Mouse (Mus musculus): ENCODE data around the gene Rapgef4. TPM values are rescaled to one million over a fixed set of nuclear protein-coding genes. Genes with fewer than 3 reads are reported as not detected.

The Rapgef4 gene
- polyA plus RNA-seq, 1 experiment, result 9.2 TPM

- Histone ChIP-seq H3K27ac (ENCODE audit: control insufficient read depth, insufficient read depth, low read length) (no peak overlapping the region), H3K27me3 (ENCODE audit: control insufficient read depth, insufficient read depth, low read length) (no peaks in the 10 kb centered on the region), H3K36me3 (ENCODE audit: control insufficient read depth, insufficient read depth, low read length) (no peaks in the 10 kb centered on the region), H3K4me1 (replicated peaks; ENCODE audit: control insufficient read depth, insufficient read depth, low read length) (no peaks in the 10 kb centered on the region), H3K4me3 (ENCODE audit: control insufficient read depth, insufficient read depth, low read length) (no peak overlapping the region)
- no peak for DNase-seq
- TF ChIP-seq POLR2A (IDR thresholded peaks at IDR 0.05; ENCODE audit: control insufficient read depth, extremely low read depth, insufficient read depth, low read length, poor library complexity) (no peak), CTCF (IDR thresholded peaks at IDR 0.05; ENCODE audit: borderline replicate concordance, control insufficient read depth, extremely low read depth, insufficient read depth, low read length, poor library complexity) (no peak)
- over 99% methylated on average over 3 of the region's 3 CpGs for WGBS
Measured at GRCm38 (mm10) chr2:71992129-71992528, 11.1 kb downstream of the Rapgef4 start.

- H3K27me3 ChIP-seq (ENCODE audit: control insufficient read depth, insufficient read depth, low read length), result no peaks in the 10 kb centered on the region
- 95% methylated on average over 5 of the region's 5 CpGs for WGBS
- no peaks in the 10 kb centered on the region for H3K36me3 ChIP-seq (ENCODE audit: control insufficient read depth, insufficient read depth, low read length)
- H3K27ac ChIP-seq (ENCODE audit: control insufficient read depth, insufficient read depth, low read length), result no peak overlapping the region
- H3K4me1 ChIP-seq (replicated peaks; ENCODE audit: control insufficient read depth, insufficient read depth, low read length), result no peaks in the 10 kb centered on the region
- TF ChIP-seq CTCF (IDR thresholded peaks at IDR 0.05; ENCODE audit: borderline replicate concordance, control insufficient read depth, extremely low read depth, insufficient read depth, low read length, poor library complexity) (no peak), POLR2A (IDR thresholded peaks at IDR 0.05; ENCODE audit: control insufficient read depth, extremely low read depth, insufficient read depth, low read length, poor library complexity) (no peak)
- no peak for DNase-seq
- H3K4me3 ChIP-seq (ENCODE audit: control insufficient read depth, insufficient read depth, low read length), result no peak overlapping the region
Measured at GRCm38 (mm10) chr2:71993729-71994423, 12.8 kb downstream of the Rapgef4 start.

GRCm38 (mm10) chr2:71998531-71998930, 17.5 kb downstream of the Rapgef4 start:
- no peak for DNase-seq
- H3K4me3 ChIP-seq (ENCODE audit: control insufficient read depth, insufficient read depth, low read length), result no peak overlapping the region
- no peak overlapping the region for H3K27ac ChIP-seq (ENCODE audit: control insufficient read depth, insufficient read depth, low read length)
- no peaks in the 10 kb centered on the region for H3K27me3 ChIP-seq (ENCODE audit: control insufficient read depth, insufficient read depth, low read length)
- 96% methylated on average over 2 of the region's 2 CpGs for WGBS
- H3K4me1 ChIP-seq (replicated peaks; ENCODE audit: control insufficient read depth, insufficient read depth, low read length), result no peaks in the 10 kb centered on the region
- no peak for TF ChIP-seq POLR2A (IDR thresholded peaks at IDR 0.05; ENCODE audit: control insufficient read depth, extremely low read depth, insufficient read depth, low read length, poor library complexity)
- TF ChIP-seq CTCF (IDR thresholded peaks at IDR 0.05; ENCODE audit: borderline replicate concordance, control insufficient read depth, extremely low read depth, insufficient read depth, low read length, poor library complexity), result no peak
- no peaks in the 10 kb centered on the region for H3K36me3 ChIP-seq (ENCODE audit: control insufficient read depth, insufficient read depth, low read length)

GRCm38 (mm10) chr2:72000102-72000501, 19.1 kb downstream of the Rapgef4 start:
- DNase-seq, result no peak
- 97% methylated on average over 2 of the region's 2 CpGs for WGBS
- Histone ChIP-seq H3K27me3 (ENCODE audit: control insufficient read depth, insufficient read depth, low read length) (no peaks in the 10 kb centered on the region), H3K27ac (ENCODE audit: control insufficient read depth, insufficient read depth, low read length) (no peak overlapping the region), H3K36me3 (ENCODE audit: control insufficient read depth, insufficient read depth, low read length) (no peaks in the 10 kb centered on the region), H3K4me1 (replicated peaks; ENCODE audit: control insufficient read depth, insufficient read depth, low read length) (no peaks in the 10 kb centered on the region), H3K4me3 (ENCODE audit: control insufficient read depth, insufficient read depth, low read length) (no peak overlapping the region)
- TF ChIP-seq POLR2A (IDR thresholded peaks at IDR 0.05; ENCODE audit: control insufficient read depth, extremely low read depth, insufficient read depth, low read length, poor library complexity) (no peak), CTCF (IDR thresholded peaks at IDR 0.05; ENCODE audit: borderline replicate concordance, control insufficient read depth, extremely low read depth, insufficient read depth, low read length, poor library complexity) (no peak)

- DNase-seq, result no peak
- no peak overlapping the region for H3K27ac ChIP-seq (ENCODE audit: control insufficient read depth, insufficient read depth, low read length)
- no peaks in the 10 kb centered on the region for H3K36me3 ChIP-seq (ENCODE audit: control insufficient read depth, insufficient read depth, low read length)
- no peak overlapping the region for H3K4me3 ChIP-seq (ENCODE audit: control insufficient read depth, insufficient read depth, low read length)
- TF ChIP-seq CTCF (IDR thresholded peaks at IDR 0.05; ENCODE audit: borderline replicate concordance, control insufficient read depth, extremely low read depth, insufficient read depth, low read length, poor library complexity) (no peak), POLR2A (IDR thresholded peaks at IDR 0.05; ENCODE audit: control insufficient read depth, extremely low read depth, insufficient read depth, low read length, poor library complexity) (no peak)
- WGBS, result 72% methylated on average over 5 of the region's 5 CpGs
- H3K27me3 ChIP-seq (ENCODE audit: control insufficient read depth, insufficient read depth, low read length), result no peaks in the 10 kb centered on the region
- no peaks in the 10 kb centered on the region for H3K4me1 ChIP-seq (replicated peaks; ENCODE audit: control insufficient read depth, insufficient read depth, low read length)
Measured at GRCm38 (mm10) chr2:72002843-72003370, 21.9 kb downstream of the Rapgef4 start.

- no peaks in the 10 kb centered on the region for H3K4me1 ChIP-seq (replicated peaks; ENCODE audit: control insufficient read depth, insufficient read depth, low read length)
- no peak overlapping the region for H3K4me3 ChIP-seq (ENCODE audit: control insufficient read depth, insufficient read depth, low read length)
- DNase-seq, result no peak
- no peak for TF ChIP-seq POLR2A (IDR thresholded peaks at IDR 0.05; ENCODE audit: control insufficient read depth, extremely low read depth, insufficient read depth, low read length, poor library complexity)
- 95% methylated on average over 13 of the region's 13 CpGs for WGBS
- no peaks in the 10 kb centered on the region for H3K27me3 ChIP-seq (ENCODE audit: control insufficient read depth, insufficient read depth, low read length)
- no peak overlapping the region for H3K27ac ChIP-seq (ENCODE audit: control insufficient read depth, insufficient read depth, low read length)
- no peaks in the 10 kb centered on the region for H3K36me3 ChIP-seq (ENCODE audit: control insufficient read depth, insufficient read depth, low read length)
Measured at GRCm38 (mm10) chr2:72003756-72004525, 22.9 kb downstream of the Rapgef4 start.

Data from thymus, adult 2 months (tissue).